Mouse (Mus musculus) G1E (cell line): ENCODE measurements around the gene Csnk1e.

Experiments used
- CTCF ChIP-seq: IDR thresholded peaks from 2 replicates; pipeline ENCODE4 v1.5.1; 2012; ENCODE audit warnings: low read depth, low read length, inconsistent platforms, mixed read lengths
- GATA2 ChIP-seq: IDR thresholded peaks from 2 replicates; pipeline ENCODE4 v1.6.1; 2012; ENCODE audit warnings: low read depth, low read length, inconsistent platforms, borderline replicate concordance
- POLR2AphosphoS5 ChIP-seq: IDR thresholded peaks from 2 replicates; pipeline ENCODE4 v1.6.1; 2012; ENCODE audit warnings: low read depth, low read length, inconsistent platforms; ENCODE audit not compliant: insufficient replicate concordance

GRCm38 (mm10) chr15:79395281-79395680, 60.1 kb downstream of the Csnk1e start:
- TF ChIP-seq CTCF (no peak), GATA2 (no peak), POLR2AphosphoS5 (no peak)
